Mouse (Mus musculus) liver, postnatal 0 days (tissue): ENCODE data around the gene Spata3.

Experiments used
- CTCF ChIP-seq: sonication (generic); IDR thresholded peaks from 2 replicates; pipeline ENCODE4 v1.5.1; 2016; ENCODE audit warnings: antibody characterized with exemption, low read depth
- EP300 ChIP-seq: IDR thresholded peaks from 2 replicates; pipeline ENCODE4 v1.6.1; 2016; ENCODE audit warnings: antibody characterized with exemption, low read depth, mild to moderate bottlenecking

DNA sequence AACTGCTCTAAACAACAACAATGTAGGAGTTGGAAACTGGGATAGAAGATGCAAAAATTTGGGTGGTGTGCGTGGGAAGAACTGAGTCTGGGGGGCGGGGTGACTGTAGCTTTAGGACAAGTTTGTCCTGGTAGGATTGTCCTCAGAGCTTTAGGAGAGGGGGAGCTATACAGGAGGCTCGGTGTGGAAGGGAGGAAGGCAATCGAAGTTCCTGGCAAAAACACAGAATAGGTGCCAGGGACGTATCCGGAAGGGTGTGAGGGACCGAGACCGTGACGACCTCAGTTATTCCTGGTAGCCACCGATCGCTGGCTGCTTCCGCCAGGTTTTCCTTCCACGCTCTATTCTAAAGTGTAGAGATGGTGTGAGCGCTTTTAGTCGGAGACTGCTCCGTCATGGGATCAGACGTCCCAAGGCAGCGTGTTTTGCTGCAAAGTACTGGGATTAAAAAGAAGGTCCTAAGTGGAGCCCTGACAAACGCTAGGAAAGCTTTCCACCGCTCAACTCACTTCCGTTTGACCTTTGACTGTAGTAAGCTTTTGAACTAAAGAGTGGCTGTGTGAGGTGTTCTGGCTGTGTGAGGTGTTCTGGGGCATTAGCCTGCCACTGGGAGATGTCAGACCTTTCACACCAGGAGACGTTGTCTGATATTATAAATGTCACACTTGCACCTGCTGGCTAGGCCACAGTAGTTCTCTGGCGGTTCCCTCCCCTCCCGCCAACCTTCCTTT, 30.4 kb downstream of the Spata3 start:
- TF ChIP-seq EP300 (no peak; the same call in 1 of the 2 replicates), CTCF (no peak)
